Mouse (Mus musculus): ENCODE results near the gene Sstr5.

DNA sequence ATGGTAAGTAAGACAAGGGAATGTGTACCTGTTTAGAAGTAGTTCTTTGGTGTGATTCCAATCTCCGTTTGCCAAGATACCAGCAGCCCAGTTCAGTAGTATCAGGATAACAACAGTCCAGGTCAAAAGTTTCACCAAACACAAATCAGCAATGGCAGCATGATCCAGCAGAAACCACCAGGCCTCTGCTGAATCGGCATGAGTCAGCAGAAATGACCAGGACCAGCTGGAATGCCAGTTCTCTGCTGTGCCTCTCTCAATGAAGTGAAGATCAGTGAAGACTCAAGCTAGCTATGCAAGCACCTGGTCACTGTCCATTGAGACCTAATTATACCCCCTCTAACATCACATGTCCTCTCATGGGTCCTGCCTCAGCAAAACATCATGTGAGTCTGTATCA is 17.0 kb upstream of the Sstr5 start:
- TF ChIP-seq CTCF (IDR thresholded peaks at IDR 0.05; ENCODE audit: low read depth, low read length) = no peak
- no peak for TF ChIP-seq GATA1 (IDR thresholded peaks at IDR 0.05; ENCODE audit: borderline replicate concordance, low read length)
- TF ChIP-seq TAL1 (conservative IDR thresholded peaks at IDR 0.05; ENCODE audit: low read depth, low read length) = no peak
